ENCODE assay signal across 11 mouse cellular contexts in genomic region chr16:44666431-44666997, GRCm38 (mm10). TPM values are rescaled to one million over a fixed set of nuclear protein-coding genes. Genes with fewer than 3 reads are reported as not detected.
DNase-seq lines count a peak whose midpoint lies in the region; ATAC-seq and TF ChIP-seq lines count a peak whose summit lies in the region.
"Had no signal": no experiment of that assay in that cellular context is flagged by ENCODE, and none has a peak within 500 bp of the region (broad histone marks: within the 10 kb centered on the region; RNA-seq: fewer than 3 reads in every experiment).

No protein-coding gene starts in this region.

- H3K36me3 ChIP-seq in forebrain, embryonic 10.5 days (replicated peaks), result peaks cover 13% of the 10 kb centered on the region
- H3K36me3 ChIP-seq in intestine, embryonic 15.5 days, result no peaks in the 10 kb centered on the region
- no peaks in the 10 kb centered on the region for H3K36me3 ChIP-seq in midbrain, postnatal 0 days (ENCODE audit: insufficient read depth, low read length)
- H3K36me3 ChIP-seq: stomach, embryonic 15.5 days had no signal

- H3K27me3 ChIP-seq in forebrain, embryonic 10.5 days (ENCODE audit: poor library complexity, severe bottlenecking), result peaks cover 52% of the 10 kb centered on the region
- H3K27me3 ChIP-seq in intestine, embryonic 15.5 days (replicated peaks), result no peaks in the 10 kb centered on the region
- H3K27me3 ChIP-seq in midbrain, postnatal 0 days (ENCODE audit: insufficient read depth, low read length), result no peaks in the 10 kb centered on the region
- H3K27me3 ChIP-seq: stomach, embryonic 15.5 days had no signal

- no peak overlapping the region for H3K9ac ChIP-seq in intestine, embryonic 15.5 days
- no peak overlapping the region for H3K9ac ChIP-seq in midbrain, postnatal 0 days (replicated peaks; ENCODE audit: low read length, poor library complexity, severe bottlenecking)
- H3K9ac ChIP-seq: stomach, embryonic 15.5 days had no signal

- TF ChIP-seq CTCF in midbrain, postnatal 0 days (IDR thresholded peaks at IDR 0.05), result no peak

- H3K4me2 ChIP-seq in intestine, embryonic 15.5 days (replicated peaks), result no peak overlapping the region
- no peak overlapping the region for H3K4me2 ChIP-seq in midbrain, postnatal 0 days (ENCODE audit: low read depth, low read length, poor library complexity, severe bottlenecking)
- H3K4me2 ChIP-seq: stomach, embryonic 15.5 days had no signal

- H3K4me3 ChIP-seq in forebrain, embryonic 10.5 days, result no peak overlapping the region; the same call in 1 of the 2 replicates
- H3K4me3 ChIP-seq in intestine, embryonic 15.5 days (replicated peaks), result no peak overlapping the region
- no peak overlapping the region for H3K4me3 ChIP-seq in midbrain, postnatal 0 days (ENCODE audit: low read depth, low read length)
- H3K4me3 ChIP-seq: stomach, embryonic 15.5 days had no signal

- peaks cover 78% of the 10 kb centered on the region for H3K4me1 ChIP-seq in forebrain, embryonic 10.5 days
- H3K4me1 ChIP-seq in intestine, embryonic 15.5 days (replicated peaks), result peaks cover under 1% of the 10 kb centered on the region
- no peaks in the 10 kb centered on the region for H3K4me1 ChIP-seq in midbrain, postnatal 0 days (ENCODE audit: insufficient read depth, low read length)

- WGBS in forebrain, embryonic 10.5 days, result 71% methylated on average over 7 of the region's 7 CpGs
- 17% methylated on average over 7 of the region's 7 CpGs for WGBS in intestine, embryonic 15.5 days
- 57% methylated on average over 7 of the region's 7 CpGs for WGBS in midbrain, postnatal 0 days

- H3K27ac ChIP-seq in forebrain, embryonic 10.5 days, result peak overlapping the region; percentile 89
- no peak overlapping the region for H3K27ac ChIP-seq in intestine, embryonic 15.5 days
- H3K27ac ChIP-seq in midbrain, postnatal 0 days (ENCODE audit: low read depth, low read length), result no peak overlapping the region
- H3K27ac ChIP-seq: stomach, embryonic 15.5 days had no signal

- DNase-seq in heart, adult 11 months, result peak; percentile 52
- DNase-seq in heart, adult 18-20 months, result no peak
- no peak for DNase-seq in forebrain, embryonic 10.5 days (ENCODE audit: extremely low spot score, low spot score)
- peak; percentile 72 for DNase-seq in midbrain, postnatal 0 days (ENCODE audit: low spot score)
- DNase-seq in left cerebral cortex, adult 8-10 months (ENCODE audit: low spot score in 2 of 2), result no peak
- DNase-seq: cerebellum, adult 9-10 months; lung, adult 2 months had no signal

- ATAC-seq in intestine, embryonic 15.5 days, result peak; percentile 89
- no peak for ATAC-seq in midbrain, postnatal 0 days (ENCODE audit: low FRiP score)
- no peak for ATAC-seq in CD4-positive, CD25-positive, alpha-beta regulatory T cell, adult 4 months
- ATAC-seq in megakaryocyte progenitor cell, adult 5-6 weeks (replicated peaks; ENCODE audit: poor library complexity), result no peak

- no peaks in the 10 kb centered on the region for H3K9me3 ChIP-seq in forebrain, embryonic 10.5 days
- no peaks in the 10 kb centered on the region for H3K9me3 ChIP-seq in intestine, embryonic 15.5 days
- H3K9me3 ChIP-seq in midbrain, postnatal 0 days (ENCODE audit: low read length), result no peaks in the 10 kb centered on the region
- H3K9me3 ChIP-seq: stomach, embryonic 15.5 days had no signal

RNA-seq across cellular contexts. Expression of gene Nepro, which starts 57.6 kb away (rescaled TPM):
- total RNA-seq in heart, adult 18-20 months (2021), result 1 to 10 TPM; 3.6 to 4.5 TPM
- polyA plus RNA-seq in forebrain, embryonic 10.5 days (2016; fragmentation: Nextera tagmentation; extraction: Ambion mirVana), result 15.4 and 17.1 TPM in 2 replicates
- 7.6 and 8.2 TPM in 2 replicates for polyA plus RNA-seq in intestine, embryonic 15.5 days (2015; fragmentation: Nextera tagmentation; extraction: Ambion mirVana)
- 3.5 and 5.9 TPM in 2 replicates for total RNA-seq in midbrain, postnatal 0 days (2014; rRNA removed)
- polyA plus RNA-seq in midbrain, postnatal 0 days (2015; fragmentation: Nextera tagmentation; extraction: Ambion mirVana), result 2.4 and 2.9 TPM in 2 replicates
- polyA plus RNA-seq in CD4-positive, CD25-positive, alpha-beta regulatory T cell, adult 4 months (2017; shearing (Covaris generic)), result 10 to 100 TPM in 1 of 2 experiments, 1 to 10 TPM in 1; 7.5 to 10.1 TPM
- 1 to 10 TPM; 3.7 to 6.0 (median 5.4) TPM for total RNA-seq in left cerebral cortex, adult 8-10 months (2022)
- total RNA-seq in megakaryocyte progenitor cell, adult 5-6 weeks (2015), result 18.6 and 20.5 TPM in 2 replicates
- 19.4 and 26.3 TPM in 2 replicates for total RNA-seq in megakaryocyte progenitor cell, adult 5-6 weeks (2017)

Comparison
In these comparisons a context has a peak if more than half of its experiments do, and no peak if none do; other contexts are left out.
1. DNase-seq: peak in heart, adult 11 months (single experiment) and midbrain, postnatal 0 days (single experiment); none in heart, adult 18-20 months (0 of 2), forebrain, embryonic 10.5 days (single experiment) and left cerebral cortex, adult 8-10 months (0 of 2).